Mouse (Mus musculus): Measurements from ENCODE around the gene Egfl7.

GRCm38 (mm10) chr2:26594934-26595724, 15.3 kb downstream of the Egfl7 start:
- TF ChIP-seq CTCF (IDR thresholded peaks at IDR 0.05; ENCODE audit: borderline replicate concordance, control insufficient read depth, extremely low read depth, insufficient read depth, low read length, poor library complexity) (no peak), POLR2A (IDR thresholded peaks at IDR 0.05; ENCODE audit: control insufficient read depth, extremely low read depth, insufficient read depth, low read length, poor library complexity) (no peak)

Measured in thymus, adult 2 months (tissue).